Mouse (Mus musculus) hindbrain, embryonic 12.5 days (tissue): Measurements from ENCODE around the gene Rfng. TPM values are rescaled to one million over a fixed set of nuclear protein-coding genes. Genes with fewer than 3 reads are reported as not detected.
"Not testable (repeated sequence)": the region's sequence is repeated elsewhere in the genome, so short reads cannot be mapped to it uniquely, and the experiment has no call there.

Experiments used
- ATAC-seq: fragments of 200-750 bp; cut with Nextera tagmentation; 2 replicates; pipeline ENCODE4 v1.8.0; 2017; ENCODE audit warnings: moderate TSS enrichment; ENCODE audit not compliant: low FRiP score
- H3K27ac ChIP-seq: fragments of 300-500 bp; sonication (generic); 2 replicates; pipeline ENCODE4 v1.5.1; 2016; ENCODE audit warnings: mild to moderate bottlenecking
- H3K27me3 ChIP-seq: fragments of 300-500 bp; sonication (generic); 2 replicates; pipeline ENCODE4 v1.6.1; 2016; ENCODE audit warnings: mild to moderate bottlenecking
- H3K36me3 ChIP-seq: fragments of 300-500 bp; sonication (generic); 2 replicates; pipeline ENCODE4 v1.6.1; 2016; ENCODE audit warnings: mild to moderate bottlenecking
- H3K4me1 ChIP-seq: fragments of 300-500 bp; sonication (generic); 2 replicates; pipeline ENCODE4 v1.6.1; 2016
- H3K4me2 ChIP-seq: fragments of 300-500 bp; sonication (generic); replicated peaks from 2 replicates; pipeline ENCODE4 v1.6.1; 2016; ENCODE audit warnings: mild to moderate bottlenecking
- H3K4me3 ChIP-seq: fragments of 300-500 bp; sonication (generic); 2 replicates; pipeline ENCODE4 v1.5.1; 2016; ENCODE audit warnings: mild to moderate bottlenecking
- H3K9ac ChIP-seq: fragments of 300-500 bp; sonication (generic); 2 replicates; pipeline ENCODE4 v1.6.1; 2016; ENCODE audit warnings: mild to moderate bottlenecking, moderate library complexity
- H3K9me3 ChIP-seq: fragments of 300-500 bp; sonication (generic); replicated peaks from 2 replicates; pipeline ENCODE4 v1.6.1; 2016; ENCODE audit warnings: mild to moderate bottlenecking
- WGBS: fragments of 180-500 bp; shearing (Covaris S2); methylation state at CpG from one replicate; pipeline ENCODE4 v1.1.7; 2016; 5-methylcytosine and 5-hydroxymethylcytosine counted together
- polyA plus RNA-seq: library from polyadenylated mRNA; unstranded; fragments of >200 nt; fragmentation: Nextera tagmentation; extraction: Ambion mirVana; gene quantifications from 2 replicates; pipeline ENCODE4 v1.2.1, GENCODE M21; 2016

The Rfng gene
- polyA plus RNA-seq, 1 experiment from 2014 or later, result 68.5 TPM

DNA sequence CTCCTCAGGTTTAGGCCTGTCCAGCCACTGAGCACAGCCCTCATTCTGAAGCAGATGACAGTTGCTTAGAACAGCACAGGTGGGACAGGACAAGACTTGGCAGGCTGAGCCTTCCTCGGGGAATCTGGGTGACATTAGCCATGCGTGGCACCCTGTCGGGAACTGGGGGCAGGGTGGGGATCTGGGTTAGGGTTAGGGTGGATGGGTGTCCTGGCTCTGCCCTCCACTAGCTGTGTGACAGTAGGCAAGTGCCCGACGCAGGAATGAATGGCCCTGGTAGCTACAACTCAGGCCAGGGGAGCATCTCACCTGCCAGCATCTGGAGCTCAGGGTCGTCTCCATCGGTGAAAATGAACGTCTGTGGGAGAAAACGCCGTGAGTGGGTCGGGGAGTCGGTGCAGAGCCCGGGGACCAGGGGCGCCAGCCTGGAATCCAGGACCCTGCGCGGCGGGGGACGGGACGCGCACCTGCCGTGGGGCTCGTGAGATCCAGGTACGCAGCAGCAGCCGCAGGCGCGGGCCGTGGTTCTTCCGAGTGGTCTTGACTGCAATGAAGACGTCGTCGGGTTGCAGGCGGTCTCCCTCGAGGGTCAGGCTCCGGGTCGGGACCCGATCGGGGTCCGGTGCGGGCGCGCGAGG, 462 bp downstream of the Rfng start:
- 1% methylated on average over 41 of the region's 42 CpGs for WGBS
- Histone ChIP-seq H3K27me3 (no peaks in the 10 kb centered on the region; the same call in 1 of the 2 replicates), H3K9ac (peak overlapping the region; percentile 96), H3K36me3 (peaks cover 49% of the 10 kb centered on the region), H3K4me3 (peak overlapping the region; percentile 100), H3K4me2 (peak overlapping the region; percentile 97), H3K4me1 (peaks cover 19% of the 10 kb centered on the region), H3K9me3 (no peaks in the 10 kb centered on the region), H3K27ac (peak overlapping the region; percentile 81)
- peak; percentile 27; the same call in 1 of the 2 replicates for ATAC-seq

DNA sequence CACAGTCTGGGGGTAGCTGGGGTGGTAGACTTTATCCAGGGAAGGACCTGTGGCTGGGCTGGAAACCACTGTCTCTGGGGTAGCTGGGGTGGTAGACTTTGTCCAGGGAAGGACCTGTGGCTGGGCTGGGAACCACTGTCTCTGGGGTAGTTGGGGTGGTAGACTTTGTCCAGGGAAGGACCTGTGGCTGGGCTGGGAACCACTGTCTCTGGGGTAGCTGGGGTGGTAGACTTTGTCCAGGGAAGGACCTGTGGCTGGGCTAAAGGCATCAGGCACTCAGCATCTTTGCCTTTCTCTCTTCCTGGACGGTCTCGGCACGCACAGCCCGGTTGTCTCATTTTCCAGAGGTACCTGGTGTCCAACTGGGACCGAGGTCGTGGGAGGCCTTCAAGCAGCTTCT, 2.6 kb downstream of the Rfng start:
- not testable (repeated sequence) for H3K27me3 ChIP-seq, ATAC-seq, H3K4me3 ChIP-seq, H3K9ac ChIP-seq, H3K4me2 ChIP-seq, H3K9me3 ChIP-seq, H3K27ac ChIP-seq
- WGBS, result 100% methylated on average over 6 of the region's 6 CpGs
- Histone ChIP-seq H3K4me1 (peaks cover 25% of the 10 kb centered on the region), H3K36me3 (peaks cover 28% of the 10 kb centered on the region)

DNA sequence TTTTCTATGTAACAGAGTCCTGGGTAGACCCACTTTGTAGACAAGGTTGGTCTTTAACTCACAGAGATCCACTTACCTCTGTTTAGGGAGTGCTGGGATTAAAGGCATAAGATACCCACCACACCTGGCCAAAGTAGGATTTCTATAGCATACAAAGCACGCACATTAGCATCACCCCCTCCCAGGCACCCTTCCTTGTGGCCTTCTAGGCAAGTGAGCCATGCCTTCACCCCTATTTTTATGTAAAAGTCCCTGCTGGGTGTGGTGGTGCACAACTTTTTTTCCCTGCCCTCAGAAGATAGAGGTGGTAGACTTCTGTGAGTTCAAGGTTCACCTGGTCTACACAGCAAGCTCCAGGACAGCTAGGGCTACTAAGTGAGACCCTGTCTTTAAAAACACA, 4.1 kb downstream of the Rfng start:
- Histone ChIP-seq H3K9ac (no peak overlapping the region), H3K4me2 (no peak overlapping the region), H3K4me1 (peaks cover 22% of the 10 kb centered on the region), H3K27me3 (no peaks in the 10 kb centered on the region; the same call in 1 of the 2 replicates), H3K36me3 (peaks cover 21% of the 10 kb centered on the region; the same call in 1 of the 2 replicates), H3K27ac (no peak overlapping the region), H3K9me3 (no peaks in the 10 kb centered on the region), H3K4me3 (no peak overlapping the region)
- WGBS, result 83% methylated on average over 1 of the region's 1 CpGs
- ATAC-seq, result no peak

GRCm38 (mm10) chr11:120777123-120777522, 6.9 kb downstream of the Rfng start:
- Histone ChIP-seq H3K9me3 (no peaks in the 10 kb centered on the region), H3K4me2 (no peak overlapping the region), H3K27me3 (no peaks in the 10 kb centered on the region), H3K4me3 (no peak overlapping the region), H3K4me1 (peaks cover 10% of the 10 kb centered on the region), H3K27ac (no peak overlapping the region), H3K36me3 (peaks cover 21% of the 10 kb centered on the region; the same call in 1 of the 2 replicates), H3K9ac (no peak overlapping the region)
- ATAC-seq, result no peak
- 30% methylated on average over 6 of the region's 6 CpGs for WGBS

DNA sequence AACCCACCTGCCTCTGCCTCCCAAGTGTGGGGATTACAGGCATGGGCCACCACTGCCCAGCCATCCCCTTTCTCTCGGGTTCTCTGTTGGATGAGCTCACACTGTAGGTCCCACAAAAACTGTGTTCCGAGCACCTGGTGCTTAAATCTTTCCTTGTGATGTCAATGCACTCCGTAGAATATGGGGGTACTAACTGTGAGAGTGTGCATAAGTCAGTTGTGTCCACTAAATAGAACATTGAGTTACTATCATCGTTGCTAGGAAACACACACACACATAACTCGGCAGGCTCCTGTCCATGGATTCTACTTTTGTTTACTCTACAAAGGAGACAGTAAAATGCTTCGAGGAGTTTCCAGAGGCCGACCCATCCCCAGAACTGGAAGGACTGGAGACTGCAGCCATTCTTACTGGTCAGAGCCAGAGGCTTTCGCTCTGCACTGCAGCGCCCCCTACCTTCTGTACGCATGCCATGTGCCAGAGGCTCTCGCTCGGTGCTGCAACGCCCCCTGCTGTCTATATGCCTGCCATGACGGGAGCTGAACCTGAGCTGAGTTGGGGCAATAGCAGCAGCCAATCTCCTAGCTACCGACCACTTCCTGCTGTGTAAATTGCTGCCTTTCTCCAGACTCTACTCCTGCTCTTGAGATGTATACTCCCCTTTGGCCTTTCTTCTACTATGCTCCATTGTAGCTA, 8.1 kb downstream of the Rfng start:
- H3K4me2 ChIP-seq, result no peak overlapping the region
- H3K36me3 ChIP-seq, result peaks cover 16% of the 10 kb centered on the region; the same call in 1 of the 2 replicates
- no peak overlapping the region for H3K4me3 ChIP-seq
- H3K4me1 ChIP-seq, result peaks cover 10% of the 10 kb centered on the region
- H3K9me3 ChIP-seq, result no peaks in the 10 kb centered on the region
- 27% methylated on average over 15 of the region's 15 CpGs for WGBS
- no peak overlapping the region for H3K9ac ChIP-seq
- peak; percentile 71 for ATAC-seq
- H3K27ac ChIP-seq, result no peak overlapping the region
- H3K27me3 ChIP-seq, result no peaks in the 10 kb centered on the region

GRCm38 (mm10) chr11:120773463-120774190, 10.4 kb downstream of the Rfng start:
- Histone ChIP-seq H3K4me1 (peaks cover 10% of the 10 kb centered on the region), H3K4me3 (no peak overlapping the region), H3K36me3 (no peaks in the 10 kb centered on the region), H3K27ac (no peak overlapping the region), H3K4me2 (no peak overlapping the region), H3K27me3 (no peaks in the 10 kb centered on the region), H3K9ac (no peak overlapping the region), H3K9me3 (no peaks in the 10 kb centered on the region)
- 86% methylated on average over 7 of the region's 7 CpGs for WGBS
- no peak for ATAC-seq

DNA sequence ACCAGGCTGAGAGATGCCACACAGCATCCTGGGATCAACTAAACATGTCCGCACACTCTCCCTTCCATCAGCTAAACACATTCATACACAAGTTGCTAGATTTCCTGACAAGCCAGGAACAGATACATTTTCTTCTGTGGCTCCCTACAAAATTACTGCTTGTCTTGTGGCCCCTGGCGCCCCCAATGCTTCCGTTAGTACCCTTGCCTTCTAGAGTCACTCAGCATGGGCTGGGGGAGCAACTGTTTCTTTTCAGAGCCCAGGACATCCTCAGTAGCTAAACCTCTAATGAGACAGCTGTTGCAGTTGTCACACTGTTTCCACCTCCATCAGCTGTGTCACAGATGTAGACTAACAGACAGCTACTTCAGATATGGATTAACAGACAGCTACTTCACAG, 11.3 kb downstream of the Rfng start:
- Histone ChIP-seq H3K4me2 (no peak overlapping the region), H3K9me3 (no peaks in the 10 kb centered on the region), H3K4me1 (peaks cover 10% of the 10 kb centered on the region), H3K4me3 (no peak overlapping the region), H3K9ac (no peak overlapping the region), H3K27ac (no peak overlapping the region), H3K27me3 (no peaks in the 10 kb centered on the region), H3K36me3 (no peaks in the 10 kb centered on the region)
- WGBS, result 79% methylated on average over 3 of the region's 3 CpGs
- ATAC-seq, result no peak

DNA sequence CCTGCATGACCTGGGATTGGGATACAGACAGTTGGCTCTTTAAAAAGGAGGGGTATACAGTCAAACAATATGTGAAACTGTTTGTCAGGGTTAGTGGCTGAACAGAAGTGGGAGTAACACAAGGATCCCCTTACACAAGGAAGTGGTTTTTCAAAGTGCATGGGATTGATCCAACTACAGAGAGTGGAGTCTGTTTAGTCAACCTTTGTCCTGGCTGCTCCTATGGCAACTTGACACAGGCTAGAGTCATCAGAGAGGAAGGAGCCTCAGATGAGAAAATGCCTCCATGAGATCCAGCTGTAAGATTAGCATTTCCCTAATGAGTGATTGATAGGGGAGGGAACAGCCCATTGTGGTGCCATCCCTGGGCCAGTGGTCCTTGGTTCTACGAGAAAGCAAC, 15.8 kb downstream of the Rfng start:
- Histone ChIP-seq H3K27me3 (peaks cover 4% of the 10 kb centered on the region), H3K9me3 (no peaks in the 10 kb centered on the region), H3K4me1 (no peaks in the 10 kb centered on the region), H3K4me3 (no peak overlapping the region), H3K4me2 (no peak overlapping the region), H3K27ac (no peak overlapping the region), H3K9ac (no peak overlapping the region), H3K36me3 (no peaks in the 10 kb centered on the region)
- no peak for ATAC-seq
- 80% methylated on average over 1 of the region's 1 CpGs for WGBS

DNA sequence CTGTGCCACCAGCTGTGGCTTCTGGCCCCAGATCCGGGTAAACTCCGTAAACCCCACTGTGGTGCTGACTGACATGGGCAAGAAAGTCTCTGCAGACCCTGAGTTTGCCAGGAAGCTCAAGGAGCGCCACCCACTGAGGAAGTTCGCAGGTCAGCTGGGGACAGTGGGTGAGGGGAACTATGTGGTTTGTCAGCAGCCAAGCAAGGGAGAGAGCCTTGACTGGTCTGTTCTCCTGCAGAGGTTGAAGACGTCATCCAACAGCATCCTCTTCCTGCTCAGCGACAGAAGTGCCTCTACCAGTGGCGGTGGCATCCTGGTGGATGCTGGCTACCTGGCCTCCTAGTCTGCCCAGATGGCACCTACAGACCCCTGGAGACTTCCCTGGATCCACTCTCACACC, 17.0 kb downstream of the Rfng start:
- WGBS, result 71% methylated on average over 4 of the region's 7 CpGs
- H3K27me3 ChIP-seq, result peaks cover 11% of the 10 kb centered on the region
- not testable (repeated sequence) for H3K27ac ChIP-seq, H3K4me3 ChIP-seq, H3K36me3 ChIP-seq, H3K4me1 ChIP-seq, H3K4me2 ChIP-seq, H3K9me3 ChIP-seq, ATAC-seq, H3K9ac ChIP-seq

DNA sequence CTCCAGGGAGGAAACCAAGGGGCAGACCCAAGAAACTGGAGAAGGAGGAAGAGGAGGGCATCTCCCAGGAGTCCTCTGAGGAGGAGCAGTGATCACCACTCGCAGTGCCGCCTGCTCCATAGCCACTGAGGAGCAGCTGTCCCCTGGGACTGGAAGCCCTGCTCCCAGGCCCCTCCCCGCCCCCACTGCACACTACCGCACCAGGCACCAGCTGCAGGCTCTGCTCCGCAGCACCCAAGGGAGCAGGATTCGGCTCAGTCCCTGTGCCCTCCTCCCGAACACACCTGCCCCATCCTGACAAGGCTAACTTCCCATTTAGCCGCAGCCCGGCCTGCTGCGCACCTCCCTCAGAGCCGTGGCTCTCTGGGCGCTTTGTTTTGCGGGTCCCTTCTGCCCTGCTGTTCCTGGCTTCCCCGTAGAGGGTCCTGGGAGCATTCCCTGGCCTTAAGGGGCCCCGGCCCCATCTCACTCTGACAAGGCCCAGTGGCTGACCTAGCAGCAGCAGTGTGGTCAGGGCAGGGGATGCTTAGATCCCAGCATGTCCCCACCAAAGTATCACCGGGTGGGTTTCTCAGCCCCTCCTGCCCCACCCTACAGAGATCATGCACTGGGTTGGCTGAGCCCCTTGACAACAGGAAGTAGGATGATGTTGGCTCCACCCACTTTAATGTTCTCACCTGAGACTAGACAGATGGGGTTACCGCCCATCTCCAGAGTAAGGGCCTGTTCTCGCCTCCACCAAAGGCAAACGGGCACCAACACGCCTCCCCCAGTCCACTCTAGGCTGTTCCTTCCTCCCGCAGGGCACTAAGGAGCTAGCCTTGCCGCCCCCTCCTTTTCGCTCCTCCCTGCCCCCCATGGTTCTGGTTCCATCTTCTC, 20.6 kb downstream of the Rfng start:
- H3K36me3 ChIP-seq, H3K4me2 ChIP-seq, H3K4me3 ChIP-seq, H3K4me1 ChIP-seq, H3K27ac ChIP-seq, H3K9ac ChIP-seq: not testable (repeated sequence)
- peaks cover 17% of the 10 kb centered on the region for H3K27me3 ChIP-seq
- WGBS, result 3% methylated on average over 9 of the region's 23 CpGs
- ATAC-seq, result peak; percentile 52; the same call in 1 of the 2 replicates
- peaks cover 10% of the 10 kb centered on the region for H3K9me3 ChIP-seq

DNA sequence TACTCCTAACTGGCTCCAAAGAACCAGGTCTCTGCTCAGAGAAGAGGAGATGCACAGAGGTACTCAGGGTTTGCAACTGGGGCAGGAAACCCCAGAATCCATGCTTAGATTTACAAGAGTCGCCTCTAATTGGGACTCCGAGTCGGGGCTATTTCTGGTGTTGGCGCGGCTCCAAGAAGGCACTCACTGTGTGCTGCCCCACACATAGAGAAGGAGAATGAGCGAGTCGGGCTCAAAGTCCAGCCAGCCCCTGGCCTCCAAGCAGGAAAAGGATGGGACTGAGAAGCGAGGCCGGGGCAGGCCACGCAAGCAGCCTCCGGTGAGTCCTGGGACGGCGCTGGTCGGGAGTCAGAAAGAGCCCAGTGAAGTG, 21.4 kb downstream of the Rfng start, which contains the start of gene Hmga1b:
Gene Hmga1b, plus strand, starts transcription at position 123 of the 370 bp plus-strand sequence.
- peaks cover 18% of the 10 kb centered on the region for H3K9me3 ChIP-seq
- H3K4me1 ChIP-seq, ATAC-seq, H3K27ac ChIP-seq, H3K4me3 ChIP-seq, H3K4me2 ChIP-seq, H3K36me3 ChIP-seq: not testable (repeated sequence)
- 25% methylated on average over 14 of the region's 14 CpGs for WGBS
- H3K27me3 ChIP-seq, result peaks cover 17% of the 10 kb centered on the region
- H3K9ac ChIP-seq, result 0 out of 2 replicates have a peak within 1 kb of the TSS, but pooled peaks have one; percentile 23
